Mouse (Mus musculus) spleen, adult 12 weeks (tissue): ENCODE results near the gene Ccnk.

Source experiments
- DNase-seq: peaks from one replicate; pipeline ENCODE4 v3.0.0; 2022; ENCODE audit warnings: low spot score

Ccnk gene

GRCm38 (mm10) chr12:108179321-108180266 is at the start of gene Ccnk:
Ccnk (plus strand) TSS chr12:108179579.
- DNase-seq, result peak; percentile 98

GRCm38 (mm10) chr12:108132450-108133070 is 46.8 kb upstream of the Ccnk start:
- no peak for DNase-seq

- no peak for DNase-seq
Observed at GRCm38 (mm10) chr12:108133181-108133580, 46.2 kb upstream of the Ccnk start.

- no peak for DNase-seq
Observed at GRCm38 (mm10) chr12:108135610-108136208, 43.7 kb upstream of the Ccnk start.

GRCm38 (mm10) chr12:108143624-108144498 is 35.5 kb upstream of the Ccnk start:
- DNase-seq, result no peak

- no peak for DNase-seq
Observed at GRCm38 (mm10) chr12:108145198-108145597, 34.2 kb upstream of the Ccnk start.

GRCm38 (mm10) chr12:108149764-108150163 is 29.6 kb upstream of the Ccnk start:
- DNase-seq, result no peak

- no peak for DNase-seq
Observed at GRCm38 (mm10) chr12:108152743-108153142, 26.6 kb upstream of the Ccnk start.

GRCm38 (mm10) chr12:108159863-108160262 is 19.5 kb upstream of the Ccnk start:
- no peak for DNase-seq

GRCm38 (mm10) chr12:108162036-108162435 is 17.3 kb upstream of the Ccnk start:
- no peak for DNase-seq

- no peak for DNase-seq
Observed at GRCm38 (mm10) chr12:108163706-108164105, 15.7 kb upstream of the Ccnk start.

GRCm38 (mm10) chr12:108168909-108169308 is 10.5 kb upstream of the Ccnk start:
- no peak for DNase-seq

GRCm38 (mm10) chr12:108170467-108170866 is 8.9 kb upstream of the Ccnk start:
- no peak for DNase-seq

- no peak for DNase-seq
Observed at GRCm38 (mm10) chr12:108171336-108171735, 8.0 kb upstream of the Ccnk start.

- DNase-seq, result no peak
Observed at GRCm38 (mm10) chr12:108172639-108173038, 6.7 kb upstream of the Ccnk start.

- DNase-seq, result no peak
Observed at GRCm38 (mm10) chr12:108174606-108175505, 4.5 kb upstream of the Ccnk start.

- DNase-seq, result no peak
Observed at GRCm38 (mm10) chr12:108176366-108176765, 3.0 kb upstream of the Ccnk start.

- peak; percentile 67 for DNase-seq
Observed at GRCm38 (mm10) chr12:108178331-108179245, 791 bp upstream of the Ccnk start.

- DNase-seq, result no peak
Observed at GRCm38 (mm10) chr12:108179246-108179320, 296 bp upstream of the Ccnk start, which contains the start of gene Setd3. Setd3 (minus strand) TSS chr12:108179314.

- DNase-seq, result no peak
Observed at GRCm38 (mm10) chr12:108181716-108182115, 2.3 kb downstream of the Ccnk start.
